Mouse (Mus musculus): Measurements from ENCODE around the gene Rnf151.

Rnf151 gene

GRCm38 (mm10) chr17:24717943-24718342 is at the start of gene Rnf151, which contains the start of gene Rps2:
TSS of gene Rnf151 (minus strand) at chr17:24718063.
TSS of gene Rps2 (plus strand) at chr17:24718116.
- in situ Hi-C loops (cut with MboI; ENCODE audit: unreplicated experiment in 2 of 2): no loop called here

GRCm38 (mm10) chr17:24766266-24766875 is 48.5 kb upstream of the Rnf151 start:
- in situ Hi-C loops (cut with MboI; ENCODE audit: unreplicated experiment in 2 of 2): no loop called here

GRCm38 (mm10) chr17:24765016-24765905 is 47.4 kb upstream of the Rnf151 start:
- in situ Hi-C loops (cut with MboI; ENCODE audit: unreplicated experiment in 2 of 2): no loop called here

GRCm38 (mm10) chr17:24761121-24761520 is 43.3 kb upstream of the Rnf151 start:
- in situ Hi-C loops (cut with MboI; ENCODE audit: unreplicated experiment in 2 of 2): no loop called here

- in situ Hi-C loops (cut with MboI; ENCODE audit: unreplicated experiment in 2 of 2): loop anchor here in 1 of 2 experiments (5.0 kb wide), 1 partner anchor 50 kb away; no protein-coding TSS in a partner anchor
Observed at GRCm38 (mm10) chr17:24757394-24757793, 39.5 kb upstream of the Rnf151 start.

GRCm38 (mm10) chr17:24752415-24753394 is 34.8 kb upstream of the Rnf151 start, which contains the start of gene Hs3st6:
TSS of gene Hs3st6 (plus strand) at chr17:24752988.
- in situ Hi-C loops (cut with MboI; ENCODE audit: unreplicated experiment in 2 of 2): no loop called here

- in situ Hi-C loops (cut with MboI; ENCODE audit: unreplicated experiment in 2 of 2): no loop called here
Observed at GRCm38 (mm10) chr17:24751528-24751927, 33.7 kb upstream of the Rnf151 start.

GRCm38 (mm10) chr17:24746986-24747385 is 29.1 kb upstream of the Rnf151 start:
- in situ Hi-C loops (cut with MboI; ENCODE audit: unreplicated experiment in 2 of 2): loop anchor here in 1 of 2 experiments (5.0 kb wide), 1 partner anchor 135 kb away; no protein-coding TSS in a partner anchor

- in situ Hi-C loops (cut with MboI; ENCODE audit: unreplicated experiment in 2 of 2): loop anchor here in 1 of 2 experiments (5.0 kb wide), 1 partner anchor 136 kb away; no protein-coding TSS in a partner anchor
Observed at GRCm38 (mm10) chr17:24745526-24746497, 27.9 kb upstream of the Rnf151 start.

- in situ Hi-C loops (cut with MboI; ENCODE audit: unreplicated experiment in 2 of 2): loop anchor here in 1 of 2 experiments (5.0 kb wide), 2 partner anchors 73 to 143 kb away; partner anchors contain the start of genes Nubp2 and Spsb3
Observed at GRCm38 (mm10) chr17:24744381-24744780, 26.5 kb upstream of the Rnf151 start.

GRCm38 (mm10) chr17:24743896-24744295 is 26.0 kb upstream of the Rnf151 start:
- in situ Hi-C loops (cut with MboI; ENCODE audit: unreplicated experiment in 2 of 2): loop anchor here in 1 of 2 experiments (5.0 kb wide), 2 partner anchors 73 to 143 kb away; partner anchors contain the start of genes Nubp2 and Spsb3

- in situ Hi-C loops (cut with MboI; ENCODE audit: unreplicated experiment in 2 of 2): loop anchor here in 1 of 2 experiments (5.0 kb wide), 2 partner anchors 75 to 145 kb away; partner anchors contain the start of genes Nubp2 and Spsb3
Observed at GRCm38 (mm10) chr17:24742307-24742706, 24.4 kb upstream of the Rnf151 start.

GRCm38 (mm10) chr17:24739926-24740325 is 22.1 kb upstream of the Rnf151 start:
- in situ Hi-C loops (cut with MboI; ENCODE audit: unreplicated experiment in 2 of 2): loop anchor here in 1 of 2 experiments (5.0 to 10.0 kb wide), 3 partner anchors 77 to 625 kb away; partner anchors contain the start of genes Nubp2, Spsb3, Tpsb2 and Tpsg1

GRCm38 (mm10) chr17:24738238-24738637 is 20.4 kb upstream of the Rnf151 start:
- in situ Hi-C loops (cut with MboI; ENCODE audit: unreplicated experiment in 2 of 2): loop anchor here in 1 of 2 experiments (10.0 kb wide), 1 partner anchor 627 kb away; the partner anchor contains the start of genes Tpsb2 and Tpsg1

- in situ Hi-C loops (cut with MboI; ENCODE audit: unreplicated experiment in 2 of 2): loop anchor here in 1 of 2 experiments (10.0 kb wide), 1 partner anchor 628 kb away; the partner anchor contains the start of genes Tpsb2 and Tpsg1
Observed at GRCm38 (mm10) chr17:24737135-24737810, 19.4 kb upstream of the Rnf151 start.

- in situ Hi-C loops (cut with MboI; ENCODE audit: unreplicated experiment in 2 of 2): loop anchor here in 1 of 2 experiments (10.0 kb wide), 1 partner anchor 628 kb away; the partner anchor contains the start of genes Tpsb2 and Tpsg1
Observed at GRCm38 (mm10) chr17:24736330-24737051, 18.6 kb upstream of the Rnf151 start, which contains the start of gene Msrb1. TSS of gene Msrb1 (plus strand) at chr17:24736642.

- in situ Hi-C loops (cut with MboI; ENCODE audit: unreplicated experiment in 2 of 2): loop anchor here in 1 of 2 experiments (10.0 kb wide), 1 partner anchor 629 kb away; the partner anchor contains the start of genes Tpsb2 and Tpsg1
Observed at GRCm38 (mm10) chr17:24735446-24735845, 17.6 kb upstream of the Rnf151 start.

Data from v-Abl transformed pro-B cells (cell line).